Mouse (Mus musculus): ENCODE measurements at regions not wholly inside any gene's neighbourhood (a gene's known extent, or its start where the extent isn't known, plus 50 kb on each side); places are given as distances from the start of the nearest gene placed in this dataset.
A peak's percentile ranks its signal among the peaks of the same experiment; 100 is the strongest.

DNA sequence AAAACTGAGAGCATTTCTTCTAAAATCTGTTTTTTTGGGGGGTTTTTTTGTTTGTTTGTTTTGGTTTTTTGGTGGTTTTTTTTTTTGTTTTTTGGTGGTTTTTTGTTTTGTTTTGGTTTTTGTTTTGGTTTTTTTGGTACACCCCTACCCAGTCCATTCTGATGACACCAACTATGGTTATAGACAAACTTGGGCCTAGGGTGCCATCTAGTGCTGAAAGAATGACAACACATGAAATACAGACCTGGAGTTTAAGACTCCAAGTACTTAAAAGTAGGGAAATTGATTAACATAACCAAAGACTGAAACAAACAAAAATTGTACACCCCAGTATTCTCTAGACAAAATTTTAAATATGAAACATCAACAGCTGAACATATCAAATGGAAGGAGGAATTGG lies 76.0 kb upstream of the Ano5 start:
- H3K9me3 ChIP-seq, result no peaks in the 10 kb centered on the region
- H3K27me3 ChIP-seq (ENCODE audit: insufficient read depth, poor library complexity, severe bottlenecking), result no peaks in the 10 kb centered on the region
- no peaks in the 10 kb centered on the region for H3K4me1 ChIP-seq
- no peak overlapping the region for H3K27ac ChIP-seq
- H3K4me3 ChIP-seq, result no peak overlapping the region
- no peak for DNase-seq (ENCODE audit: low spot score)
- no peaks in the 10 kb centered on the region for H3K36me3 ChIP-seq

DNA sequence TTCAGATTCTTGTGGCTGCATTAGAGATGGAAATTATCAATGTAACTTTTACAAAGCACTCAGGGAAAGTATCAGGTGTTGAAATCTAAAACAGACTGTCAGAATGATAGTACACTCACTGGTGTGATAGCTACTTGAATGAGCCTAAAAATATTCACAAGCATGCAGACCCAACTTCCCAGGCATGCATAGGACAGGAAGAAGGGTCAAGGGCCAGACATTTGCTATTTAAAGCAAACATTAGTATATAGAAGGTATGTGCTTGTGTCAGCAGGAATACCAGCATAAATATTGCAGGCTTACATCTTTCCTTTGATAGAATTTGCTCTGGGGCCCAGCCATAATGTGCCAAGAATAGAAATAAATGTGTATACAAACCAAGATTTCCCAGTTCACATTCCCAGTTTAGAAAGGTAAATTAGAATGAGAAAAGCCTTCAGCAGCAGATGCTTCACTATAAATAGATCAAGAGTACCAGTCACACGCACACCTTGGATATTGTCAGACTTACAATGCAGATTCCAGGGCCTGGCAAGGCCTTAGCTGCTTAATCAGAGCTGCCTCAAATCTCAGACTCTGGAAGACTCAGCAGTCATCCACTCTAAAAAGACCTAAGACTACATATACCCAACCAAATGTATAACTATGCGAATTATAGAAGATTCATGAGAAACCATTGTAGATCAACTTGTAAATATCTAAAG lies 55.7 kb upstream of the Ano5 start:
- Histone ChIP-seq H3K27ac (peak overlapping the region; percentile 63; the same call in 1 of the 2 replicates), H3K36me3 (no peaks in the 10 kb centered on the region), H3K4me1 (no peaks in the 10 kb centered on the region), H3K4me3 (no peak overlapping the region), H3K9me3 (no peaks in the 10 kb centered on the region), H3K27me3 (ENCODE audit: insufficient read depth, poor library complexity, severe bottlenecking) (no peaks in the 10 kb centered on the region)
- no peak for DNase-seq (ENCODE audit: low spot score)
- 72% methylated on average over 2 of the region's 2 CpGs for WGBS

DNA sequence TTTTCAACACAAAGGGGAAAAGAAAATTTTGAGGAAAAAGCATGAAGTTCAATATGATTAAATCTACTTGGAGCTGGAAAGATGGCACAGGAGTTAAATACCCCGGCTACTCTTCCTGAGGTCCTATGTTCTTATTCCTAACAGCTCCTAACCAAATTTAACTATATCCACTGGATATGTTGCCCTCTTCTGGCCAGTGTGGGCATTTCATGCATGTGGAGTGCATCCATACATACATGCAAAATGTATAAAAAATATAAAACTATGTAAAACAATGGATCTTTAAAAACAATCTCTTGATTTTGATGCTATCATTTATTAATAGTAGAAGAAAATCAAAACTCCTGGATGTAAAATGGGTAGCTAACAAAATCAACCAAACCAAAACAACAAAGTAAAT lies 52.1 kb upstream of the Ano5 start:
- 81% methylated on average over 1 of the region's 1 CpGs for WGBS
- no peak for DNase-seq (ENCODE audit: low spot score)
- Histone ChIP-seq H3K27ac (no peak overlapping the region), H3K4me3 (no peak overlapping the region), H3K36me3 (no peaks in the 10 kb centered on the region), H3K4me1 (no peaks in the 10 kb centered on the region), H3K9me3 (no peaks in the 10 kb centered on the region), H3K27me3 (ENCODE audit: insufficient read depth, poor library complexity, severe bottlenecking) (no peaks in the 10 kb centered on the region)

Measured in heart, embryonic 10.5 days (tissue).